Mouse (Mus musculus) limb, embryonic 15.5 days (tissue): ENCODE data around the gene Bpifa2. TPM values are rescaled to one million over a fixed set of nuclear protein-coding genes. Genes with fewer than 3 reads are reported as not detected.

ENCODE experiments used
- ATAC-seq: fragments of 200-750 bp; cut with Nextera tagmentation; 2 replicates; pipeline ENCODE4 v1.8.0; 2017; ENCODE audit warnings: low read depth, moderate TSS enrichment; ENCODE audit not compliant: insufficient number of reproducible peaks, low FRiP score, low TSS enrichment
- H3K27ac ChIP-seq: fragments of 300-500 bp; sonication (generic); 2 replicates; pipeline ENCODE4 v1.5.1; 2015; ENCODE audit warnings: moderate library complexity, mild to moderate bottlenecking, inconsistent platforms
- H3K27me3 ChIP-seq: fragments of 300-500 bp; sonication (generic); 2 replicates; pipeline ENCODE4 v1.6.1; 2015; ENCODE audit warnings: inconsistent platforms
- H3K36me3 ChIP-seq: fragments of 300-500 bp; sonication (generic); 2 replicates; pipeline ENCODE4 v1.6.1; 2015; ENCODE audit warnings: inconsistent platforms
- H3K4me1 ChIP-seq: fragments of 300-500 bp; sonication (generic); 2 replicates; pipeline ENCODE4 v1.6.1; 2015; ENCODE audit warnings: inconsistent platforms
- H3K4me2 ChIP-seq: fragments of 300-500 bp; sonication (generic); 2 replicates; pipeline ENCODE4 v1.6.1; 2015; ENCODE audit warnings: mild to moderate bottlenecking, inconsistent platforms
- H3K4me3 ChIP-seq: fragments of 300-500 bp; sonication (generic); 2 replicates; pipeline ENCODE4 v1.5.1; 2015; ENCODE audit warnings: mild to moderate bottlenecking, inconsistent platforms
- H3K9ac ChIP-seq: fragments of 300-500 bp; sonication (generic); 2 replicates; pipeline ENCODE4 v1.6.1; 2015; ENCODE audit warnings: inconsistent platforms
- H3K9me3 ChIP-seq: fragments of 300-500 bp; sonication (generic); 2 replicates; pipeline ENCODE4 v1.6.1; 2016; ENCODE audit warnings: inconsistent platforms
- whole genome bisulfite sequencing: fragments of 180-500 bp; shearing (Covaris S2); methylation state at CpG from one replicate; pipeline ENCODE4 v1.1.7; 2015; 5-methylcytosine and 5-hydroxymethylcytosine counted together
- polyA plus RNA-seq: library from polyadenylated mRNA; unstranded; fragments of >200 nt; fragmentation: Nextera tagmentation; extraction: Ambion mirVana; gene quantifications from 2 replicates; pipeline ENCODE4 v1.2.1, GENCODE M21; 2015

Gene Bpifa2
- polyA plus RNA-seq, result 0.41 TPM in 1 of 2 replicates, not detected in the other

DNA sequence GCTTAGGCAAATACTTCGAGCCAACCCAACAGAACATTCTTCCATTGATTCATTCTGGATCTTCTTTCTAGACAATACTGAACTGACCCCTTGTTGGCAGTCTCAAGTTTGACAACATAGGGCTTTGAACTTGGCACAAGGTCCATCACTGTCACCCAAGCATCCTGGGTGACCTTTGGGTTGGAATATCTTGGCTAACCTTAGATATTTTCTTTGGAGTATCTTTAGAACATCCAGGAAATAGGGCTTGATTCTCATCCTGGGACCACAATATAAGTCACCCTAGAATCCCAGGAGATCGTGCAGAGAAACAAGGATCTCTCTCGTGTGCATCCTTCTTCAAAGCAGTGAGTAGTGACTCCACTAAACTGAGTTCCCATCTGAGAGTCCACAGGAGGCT is at the start of gene Bpifa2:
Bpifa2 (plus strand) TSS at position 301 of the 400 bp plus-strand sequence.
- Histone ChIP-seq H3K4me3 (no peak within 1 kb of the TSS), H3K9ac (no peak within 1 kb of the TSS), H3K27me3 (no peaks in the 10 kb centered on the region), H3K9me3 (no peaks in the 10 kb centered on the region), H3K4me1 (no peaks in the 10 kb centered on the region), H3K4me2 (no peak within 1 kb of the TSS), H3K36me3 (no peaks in the 10 kb centered on the region), H3K27ac (no peak within 1 kb of the TSS)
- no peak for ATAC-seq
- 78% methylated on average over 3 of the region's 3 CpGs for WGBS

GRCm38 (mm10) chr2:153962821-153963331 is 45.2 kb upstream of the Bpifa2 start:
- Histone ChIP-seq H3K4me1 (no peaks in the 10 kb centered on the region), H3K27ac (no peak overlapping the region), H3K4me2 (no peak overlapping the region), H3K27me3 (no peaks in the 10 kb centered on the region), H3K4me3 (no peak overlapping the region), H3K9ac (no peak overlapping the region), H3K9me3 (no peaks in the 10 kb centered on the region), H3K36me3 (no peaks in the 10 kb centered on the region)
- WGBS, result 62% methylated on average over 4 of the region's 4 CpGs
- ATAC-seq, result no peak

GRCm38 (mm10) chr2:153963334-153963733 is 44.7 kb upstream of the Bpifa2 start:
- Histone ChIP-seq H3K9me3 (no peaks in the 10 kb centered on the region), H3K27me3 (no peaks in the 10 kb centered on the region), H3K36me3 (no peaks in the 10 kb centered on the region), H3K4me3 (no peak overlapping the region), H3K9ac (no peak overlapping the region), H3K4me2 (no peak overlapping the region), H3K27ac (no peak overlapping the region), H3K4me1 (no peaks in the 10 kb centered on the region)
- ATAC-seq, result no peak
- 96% methylated on average over 1 of the region's 1 CpGs for WGBS

GRCm38 (mm10) chr2:153970221-153970620 is 37.8 kb upstream of the Bpifa2 start:
- Histone ChIP-seq H3K27ac (no peak overlapping the region), H3K27me3 (no peaks in the 10 kb centered on the region), H3K4me1 (no peaks in the 10 kb centered on the region), H3K9ac (no peak overlapping the region), H3K36me3 (no peaks in the 10 kb centered on the region), H3K4me2 (no peak overlapping the region), H3K4me3 (no peak overlapping the region), H3K9me3 (no peaks in the 10 kb centered on the region)
- no peak for ATAC-seq
- 87% methylated on average over 5 of the region's 5 CpGs for WGBS

GRCm38 (mm10) chr2:153974582-153974981 is 33.5 kb upstream of the Bpifa2 start, which contains the start of gene Bpifa6:
Gene Bpifa6 (plus strand): TSS chr2:153974945.
- 54% methylated on average over 5 of the region's 5 CpGs for WGBS
- Histone ChIP-seq H3K4me3 (no peak within 1 kb of the TSS), H3K9me3 (no peaks in the 10 kb centered on the region), H3K4me2 (no peak within 1 kb of the TSS), H3K4me1 (no peaks in the 10 kb centered on the region), H3K9ac (no peak within 1 kb of the TSS), H3K27me3 (no peaks in the 10 kb centered on the region), H3K36me3 (no peaks in the 10 kb centered on the region), H3K27ac (no peak within 1 kb of the TSS)
- no peak for ATAC-seq

DNA sequence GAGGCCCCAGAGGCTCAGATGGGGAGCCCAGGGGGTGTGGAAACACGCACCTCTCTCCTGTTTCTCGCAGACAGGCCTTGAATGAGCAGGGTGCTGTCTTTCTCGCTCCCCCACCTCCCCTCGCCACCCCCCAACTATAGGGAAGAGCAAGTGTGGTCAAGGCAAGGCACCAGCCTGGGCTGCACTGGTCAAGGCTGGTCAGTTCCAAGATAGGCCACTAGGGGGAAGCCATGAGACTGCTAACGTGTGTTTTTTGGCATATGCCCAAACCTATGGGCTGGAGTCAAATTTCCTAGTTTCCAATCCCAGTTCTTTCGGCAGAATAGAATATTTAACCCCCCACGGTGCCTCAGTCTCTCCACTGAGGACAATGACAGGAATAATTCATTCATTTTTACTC is 12.3 kb upstream of the Bpifa2 start:
- Histone ChIP-seq H3K27me3 (peaks cover 4% of the 10 kb centered on the region), H3K9ac (no peak overlapping the region), H3K36me3 (no peaks in the 10 kb centered on the region), H3K4me2 (no peak overlapping the region), H3K27ac (no peak overlapping the region), H3K4me3 (no peak overlapping the region), H3K4me1 (no peaks in the 10 kb centered on the region), H3K9me3 (no peaks in the 10 kb centered on the region)
- 3% methylated on average over 7 of the region's 7 CpGs for WGBS
- no peak for ATAC-seq

DNA sequence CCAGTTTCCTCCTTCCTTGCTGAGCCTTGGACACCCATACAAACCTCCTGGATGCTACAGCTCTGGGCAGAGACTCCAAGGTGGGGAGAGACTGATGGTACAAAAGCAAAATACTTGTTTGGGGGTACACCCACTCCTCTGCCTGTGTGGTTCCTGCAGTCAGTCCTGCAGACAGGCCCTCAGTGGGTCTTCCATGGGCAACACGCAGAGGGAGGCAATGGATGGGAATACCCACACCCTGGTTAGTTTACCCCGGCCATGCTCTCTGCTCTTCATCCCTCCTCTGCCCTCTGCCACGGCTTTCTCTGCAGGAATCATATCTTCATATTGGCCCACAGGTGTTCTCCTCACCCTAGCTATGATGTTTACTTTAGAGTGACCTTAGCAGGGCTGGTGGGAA is 7.6 kb upstream of the Bpifa2 start:
- H3K27me3 ChIP-seq, result peaks cover 4% of the 10 kb centered on the region
- H3K4me1 ChIP-seq, result no peaks in the 10 kb centered on the region
- H3K4me3 ChIP-seq, result no peak overlapping the region
- no peak for ATAC-seq
- H3K4me2 ChIP-seq, result no peak overlapping the region
- no peaks in the 10 kb centered on the region for H3K9me3 ChIP-seq
- no peaks in the 10 kb centered on the region for H3K36me3 ChIP-seq
- 74% methylated on average over 3 of the region's 3 CpGs for WGBS
- no peak overlapping the region for H3K9ac ChIP-seq
- H3K27ac ChIP-seq, result no peak overlapping the region

GRCm38 (mm10) chr2:154001056-154001455 is 7.0 kb upstream of the Bpifa2 start:
- Histone ChIP-seq H3K9me3 (no peaks in the 10 kb centered on the region), H3K4me3 (no peak overlapping the region), H3K9ac (no peak overlapping the region), H3K36me3 (no peaks in the 10 kb centered on the region), H3K27ac (no peak overlapping the region), H3K27me3 (peaks cover 4% of the 10 kb centered on the region), H3K4me2 (no peak overlapping the region), H3K4me1 (no peaks in the 10 kb centered on the region)
- no peak for ATAC-seq

DNA sequence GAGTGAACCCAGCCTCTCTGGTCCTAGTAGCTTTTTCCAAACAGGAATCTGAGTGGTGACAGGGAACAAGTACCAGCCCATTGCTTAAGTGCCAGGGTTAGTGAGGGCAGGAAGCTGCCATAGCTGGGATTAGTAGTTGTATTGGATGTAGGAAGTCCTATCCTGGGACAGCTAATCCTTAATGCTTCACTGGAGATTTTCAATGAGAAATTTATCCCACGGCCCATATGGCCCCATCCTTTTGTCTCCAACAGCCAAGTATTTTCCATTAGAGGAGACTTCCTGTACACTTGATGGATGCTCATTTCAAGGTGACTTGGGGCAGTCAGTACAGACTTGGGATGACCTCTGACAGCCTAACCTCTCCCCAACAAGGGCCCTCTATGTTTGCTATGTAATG is 3.6 kb upstream of the Bpifa2 start:
- H3K4me2 ChIP-seq, result no peak overlapping the region
- no peaks in the 10 kb centered on the region for H3K4me1 ChIP-seq
- H3K4me3 ChIP-seq, result no peak overlapping the region
- H3K9me3 ChIP-seq, result no peaks in the 10 kb centered on the region
- no peaks in the 10 kb centered on the region for H3K36me3 ChIP-seq
- 92% methylated on average over 1 of the region's 1 CpGs for whole genome bisulfite sequencing
- ATAC-seq, result no peak
- no peaks in the 10 kb centered on the region for H3K27me3 ChIP-seq
- no peak overlapping the region for H3K27ac ChIP-seq
- H3K9ac ChIP-seq, result no peak overlapping the region

DNA sequence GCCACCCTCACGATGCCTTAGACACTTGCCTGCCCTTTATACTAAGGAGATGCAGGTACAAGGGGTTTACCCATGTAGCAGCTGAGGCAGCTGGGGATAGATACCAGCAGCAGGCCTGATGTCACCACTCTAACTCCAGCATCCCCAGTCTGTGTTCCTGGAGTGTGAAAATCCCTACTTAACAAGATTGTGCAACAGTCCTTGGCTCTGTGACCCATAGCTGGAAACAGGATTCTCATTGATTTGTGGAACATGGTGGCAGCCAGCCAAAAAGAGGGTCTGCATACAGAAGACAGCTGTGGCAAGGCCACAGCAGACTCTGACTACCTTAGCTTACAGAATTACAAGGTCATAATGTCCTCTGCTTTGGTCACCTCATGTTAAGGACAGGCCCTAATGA is 3.0 kb upstream of the Bpifa2 start:
- no peak overlapping the region for H3K4me2 ChIP-seq
- no peaks in the 10 kb centered on the region for H3K9me3 ChIP-seq
- H3K27me3 ChIP-seq, result no peaks in the 10 kb centered on the region
- no peaks in the 10 kb centered on the region for H3K36me3 ChIP-seq
- no peak for ATAC-seq
- 76% methylated on average over 1 of the region's 1 CpGs for WGBS
- no peak overlapping the region for H3K4me3 ChIP-seq
- no peaks in the 10 kb centered on the region for H3K4me1 ChIP-seq
- H3K9ac ChIP-seq, result no peak overlapping the region
- H3K27ac ChIP-seq, result no peak overlapping the region

DNA sequence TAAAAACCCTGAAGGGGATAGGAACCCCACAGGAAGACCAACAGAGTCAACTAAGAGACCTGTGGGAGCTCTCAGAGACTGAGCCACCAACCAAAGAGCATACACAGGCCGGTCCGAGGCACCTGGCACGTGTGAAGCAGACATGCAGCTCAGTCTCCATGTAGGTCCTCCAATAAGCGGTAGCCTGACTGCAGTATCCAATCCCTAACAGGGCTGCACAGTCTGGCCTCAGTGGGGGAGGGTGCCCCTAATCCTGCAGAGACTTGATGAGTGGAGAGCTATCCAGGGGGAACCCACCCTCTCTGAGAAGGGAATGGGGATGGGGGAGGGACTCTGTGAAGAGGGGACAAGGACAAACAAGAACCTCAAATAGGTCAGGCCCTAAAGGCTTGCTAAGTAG is 2.3 kb upstream of the Bpifa2 start:
- H3K27ac ChIP-seq, result no peak overlapping the region
- H3K9me3 ChIP-seq, result no peaks in the 10 kb centered on the region
- H3K36me3 ChIP-seq, result no peaks in the 10 kb centered on the region
- no peaks in the 10 kb centered on the region for H3K27me3 ChIP-seq
- 83% methylated on average over 4 of the region's 4 CpGs for WGBS
- H3K4me2 ChIP-seq, result no peak overlapping the region
- no peaks in the 10 kb centered on the region for H3K4me1 ChIP-seq
- ATAC-seq, result no peak
- no peak overlapping the region for H3K4me3 ChIP-seq
- H3K9ac ChIP-seq, result no peak overlapping the region

DNA sequence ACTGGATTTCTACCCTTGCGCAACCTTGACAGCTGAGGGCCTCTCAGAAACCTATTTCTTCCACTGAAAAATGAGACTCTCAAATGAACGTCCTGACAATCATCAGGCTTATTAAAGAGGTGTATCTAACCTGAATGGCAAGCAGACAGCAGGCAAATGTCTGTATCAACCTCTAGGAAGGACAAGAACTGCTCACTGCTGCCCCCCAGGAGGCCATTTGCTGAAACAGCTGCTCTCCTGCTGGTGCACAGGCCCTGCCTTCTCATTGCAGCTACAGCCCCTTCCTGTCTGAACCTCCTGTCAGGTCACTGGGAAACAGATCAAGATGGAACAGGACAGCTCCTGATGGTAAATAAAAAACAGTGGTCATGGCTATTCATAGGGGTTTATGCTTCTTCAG is 1.7 kb upstream of the Bpifa2 start:
- no peak overlapping the region for H3K27ac ChIP-seq
- H3K9me3 ChIP-seq, result no peaks in the 10 kb centered on the region
- no peak overlapping the region for H3K4me3 ChIP-seq
- no peak overlapping the region for H3K4me2 ChIP-seq
- H3K9ac ChIP-seq, result no peak overlapping the region
- ATAC-seq, result no peak
- H3K4me1 ChIP-seq, result no peaks in the 10 kb centered on the region
- no peaks in the 10 kb centered on the region for H3K36me3 ChIP-seq
- no peaks in the 10 kb centered on the region for H3K27me3 ChIP-seq
- 81% methylated on average over 2 of the region's 2 CpGs for WGBS

DNA sequence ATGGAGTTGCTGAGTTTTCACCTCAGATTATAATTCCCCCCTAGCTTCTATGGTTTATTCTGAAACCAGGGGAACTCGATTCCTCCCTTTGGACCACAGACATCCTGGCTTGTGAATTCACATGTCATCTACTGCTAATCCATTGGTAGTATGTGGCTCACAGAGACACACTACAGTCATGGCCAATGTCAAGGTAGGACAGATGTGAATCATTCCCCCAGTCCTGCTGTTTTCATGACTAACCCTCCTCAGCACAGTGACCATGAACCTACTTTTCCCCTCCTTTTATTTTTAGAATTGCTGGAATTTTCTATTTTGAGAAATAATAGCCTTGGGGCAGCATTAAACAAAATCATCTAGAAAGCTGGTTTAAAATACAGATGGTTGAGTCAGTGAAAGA is 684 bp upstream of the Bpifa2 start:
- no peak for ATAC-seq
- H3K4me1 ChIP-seq, result no peaks in the 10 kb centered on the region
- no peaks in the 10 kb centered on the region for H3K9me3 ChIP-seq
- H3K27ac ChIP-seq, result no peak overlapping the region
- no peaks in the 10 kb centered on the region for H3K27me3 ChIP-seq
- H3K4me2 ChIP-seq, result no peak overlapping the region
- H3K4me3 ChIP-seq, result no peak overlapping the region
- no peak overlapping the region for H3K9ac ChIP-seq
- H3K36me3 ChIP-seq, result no peaks in the 10 kb centered on the region
- WGBS, result 88% methylated on average over 1 of the region's 1 CpGs
